Mouse (Mus musculus): ENCODE results near the gene Immp2l. TPM values are rescaled to one million over a fixed set of nuclear protein-coding genes. Genes with fewer than 3 reads are reported as not detected.

Immp2l gene
- polyA plus RNA-seq, 1 experiment from 2014 or later: 8.1 TPM

DNA sequence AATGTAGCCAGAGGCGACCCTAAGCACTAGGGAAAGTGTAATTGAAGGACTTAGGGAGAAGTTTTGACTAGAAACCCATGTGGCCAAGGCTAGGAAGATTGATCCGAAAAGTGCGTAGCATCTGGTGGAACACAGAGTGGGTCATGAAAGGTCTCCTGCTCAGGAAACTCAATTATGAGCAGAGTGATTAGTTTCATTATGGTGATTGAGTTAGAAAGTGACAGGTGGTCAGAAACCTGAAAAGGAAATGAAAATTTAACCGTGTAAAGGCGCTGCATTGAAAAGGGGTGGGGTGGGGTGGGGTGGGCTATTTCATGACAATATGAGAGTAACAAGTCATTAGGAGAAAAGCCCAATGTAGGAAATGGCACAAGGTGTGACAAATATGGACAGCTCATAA is 15.9 kb downstream of the Immp2l start:
- Histone ChIP-seq H3K27ac (replicated peaks; ENCODE audit: low read depth, low read length) (no peak overlapping the region), H3K4me1 (ENCODE audit: control insufficient read depth, insufficient read depth, low read length) (no peaks in the 10 kb centered on the region), H3K4me3 (ENCODE audit: low read depth, low read length) (no peak overlapping the region), H3K4me2 (ENCODE audit: low read depth, severe bottlenecking) (no peak overlapping the region), H3K36me3 (ENCODE audit: control insufficient read depth, insufficient read depth, low read length) (no peaks in the 10 kb centered on the region), H3K27me3 (ENCODE audit: control insufficient read depth, insufficient read depth, low read length) (no peaks in the 10 kb centered on the region), H3K9ac (ENCODE audit: low read length) (no peak overlapping the region), H3K9me3 (ENCODE audit: control insufficient read depth, low read length) (no peaks in the 10 kb centered on the region)
- WGBS: 57% methylated on average over 5 of the region's 5 CpGs
- ATAC-seq (ENCODE audit: insufficient number of reproducible peaks, low FRiP score, low TSS enrichment, low read depth): no peak
- no peak for DNase-seq (ENCODE audit: low spot score)

DNA sequence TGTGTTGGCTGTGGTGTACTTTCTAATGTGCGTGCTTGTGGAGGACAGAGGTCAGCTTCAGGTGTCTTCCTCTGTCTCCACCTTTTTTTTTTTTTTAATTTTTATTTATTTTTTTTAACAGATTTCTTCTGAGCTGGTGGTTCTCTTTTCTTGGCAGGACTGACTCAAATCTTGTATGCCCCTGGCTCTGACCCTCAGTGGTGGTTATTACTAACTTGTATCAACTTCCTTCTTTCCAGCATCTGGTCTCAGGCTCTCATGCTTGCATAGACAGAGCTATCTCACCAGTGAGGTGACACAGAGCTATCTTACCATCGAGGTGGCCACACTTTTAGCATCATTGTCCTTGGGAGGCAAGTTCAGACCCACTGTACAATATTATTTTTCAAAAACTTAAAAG is 17.8 kb downstream of the Immp2l start:
- ATAC-seq (ENCODE audit: insufficient number of reproducible peaks, low FRiP score, low TSS enrichment, low read depth) (no peak), DNase-seq (ENCODE audit: low spot score) (no peak)
- Histone ChIP-seq H3K4me3 (ENCODE audit: low read depth, low read length) (no peak overlapping the region), H3K9me3 (ENCODE audit: control insufficient read depth, low read length) (no peaks in the 10 kb centered on the region), H3K27me3 (ENCODE audit: control insufficient read depth, insufficient read depth, low read length) (no peaks in the 10 kb centered on the region), H3K4me1 (ENCODE audit: control insufficient read depth, insufficient read depth, low read length) (no peaks in the 10 kb centered on the region), H3K36me3 (ENCODE audit: control insufficient read depth, insufficient read depth, low read length) (no peaks in the 10 kb centered on the region), H3K27ac (replicated peaks; ENCODE audit: low read depth, low read length) (no peak overlapping the region), H3K4me2 (ENCODE audit: low read depth, severe bottlenecking) (no peak overlapping the region), H3K9ac (ENCODE audit: low read length) (no peak overlapping the region)
- WGBS: 96% methylated on average over 2 of the region's 2 CpGs

DNA sequence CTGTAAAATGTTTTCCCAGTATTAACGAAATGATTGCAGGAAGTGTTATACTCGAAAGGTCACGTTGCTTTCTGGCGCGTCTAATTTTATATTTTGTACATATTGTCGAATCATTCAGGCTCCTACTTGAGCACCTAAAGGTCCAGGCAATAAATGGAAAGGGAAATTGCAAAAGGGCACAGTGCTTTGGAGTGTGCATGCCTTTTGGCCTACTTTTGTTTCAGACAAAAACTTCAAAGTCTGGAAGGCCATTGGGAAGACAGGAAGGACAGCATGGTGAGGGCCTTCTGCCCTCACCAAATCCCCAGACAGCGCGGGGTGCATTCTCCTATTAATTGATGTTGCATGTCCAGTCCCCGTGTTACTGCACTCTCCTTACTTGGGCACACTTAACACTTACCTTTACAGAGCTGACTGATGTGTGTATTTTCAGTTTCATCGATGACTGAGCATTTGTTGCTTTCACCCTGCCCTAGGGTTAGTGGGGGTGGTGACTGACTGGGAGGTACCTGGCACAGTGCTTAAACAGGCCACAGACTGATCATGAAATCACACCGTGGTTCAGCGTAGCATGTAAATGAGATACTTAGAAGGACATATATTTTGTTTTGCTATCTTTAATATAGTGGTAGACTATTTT is 20.7 kb downstream of the Immp2l start:
- WGBS: 87% methylated on average over 12 of the region's 12 CpGs

DNA sequence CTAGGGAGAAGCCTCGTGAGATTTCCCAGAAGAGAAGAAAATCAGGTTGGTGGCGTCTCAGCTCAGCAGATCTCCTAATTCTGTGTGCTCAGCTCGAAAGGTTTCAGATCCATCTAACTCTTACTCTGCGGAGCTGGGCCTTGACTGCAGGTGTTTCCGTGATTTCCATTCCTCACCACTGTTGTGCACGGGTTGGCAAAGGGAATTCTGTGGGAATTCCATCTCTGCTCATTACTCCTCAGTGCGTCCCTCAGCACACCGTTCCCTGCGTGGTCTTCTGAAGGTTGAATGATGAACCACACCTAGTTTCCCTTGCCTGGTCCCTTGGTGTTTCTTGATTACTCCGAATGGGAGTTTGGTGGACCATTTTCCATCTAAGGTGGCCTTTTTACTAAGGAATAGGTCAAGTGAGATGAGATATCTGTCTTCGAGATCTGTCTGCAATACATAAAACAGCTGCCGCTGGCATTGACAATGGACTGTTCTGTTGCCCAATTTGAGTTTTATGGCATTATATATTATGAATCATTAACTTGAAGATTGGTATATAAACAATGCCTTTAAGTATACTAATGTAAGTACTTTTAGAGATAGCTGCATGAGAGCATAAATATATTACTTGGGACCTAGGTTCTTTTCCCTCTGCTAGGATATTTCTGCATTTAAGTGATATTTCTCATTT is 23.3 kb downstream of the Immp2l start:
- ATAC-seq (ENCODE audit: insufficient number of reproducible peaks, low FRiP score, low TSS enrichment, low read depth) (no peak), DNase-seq (ENCODE audit: low spot score) (no peak)
- Histone ChIP-seq H3K4me1 (ENCODE audit: control insufficient read depth, insufficient read depth, low read length) (no peaks in the 10 kb centered on the region), H3K27ac (replicated peaks; ENCODE audit: low read depth, low read length) (no peak overlapping the region), H3K9ac (ENCODE audit: low read length) (no peak overlapping the region), H3K9me3 (ENCODE audit: control insufficient read depth, low read length) (no peaks in the 10 kb centered on the region), H3K4me3 (ENCODE audit: low read depth, low read length) (no peak overlapping the region), H3K27me3 (ENCODE audit: control insufficient read depth, insufficient read depth, low read length) (no peaks in the 10 kb centered on the region), H3K36me3 (ENCODE audit: control insufficient read depth, insufficient read depth, low read length) (no peaks in the 10 kb centered on the region), H3K4me2 (ENCODE audit: low read depth, severe bottlenecking) (no peak overlapping the region)
- WGBS: 88% methylated on average over 12 of the region's 12 CpGs

More for the DNA sequence above, 20.7 kb downstream of the Immp2l start:
- Histone ChIP-seq H3K36me3 (ENCODE audit: control insufficient read depth, insufficient read depth, low read length) (no peaks in the 10 kb centered on the region), H3K27ac (replicated peaks; ENCODE audit: low read depth, low read length) (no peak overlapping the region), H3K27me3 (ENCODE audit: control insufficient read depth, insufficient read depth, low read length) (no peaks in the 10 kb centered on the region), H3K9ac (ENCODE audit: low read length) (no peak overlapping the region), H3K4me1 (ENCODE audit: control insufficient read depth, insufficient read depth, low read length) (no peaks in the 10 kb centered on the region), H3K4me3 (ENCODE audit: low read depth, low read length) (no peak overlapping the region), H3K4me2 (ENCODE audit: low read depth, severe bottlenecking) (no peak overlapping the region), H3K9me3 (ENCODE audit: control insufficient read depth, low read length) (no peaks in the 10 kb centered on the region)
- DNase-seq (ENCODE audit: low spot score) (no peak), ATAC-seq (ENCODE audit: insufficient number of reproducible peaks, low FRiP score, low TSS enrichment, low read depth) (no peak)

DNA sequence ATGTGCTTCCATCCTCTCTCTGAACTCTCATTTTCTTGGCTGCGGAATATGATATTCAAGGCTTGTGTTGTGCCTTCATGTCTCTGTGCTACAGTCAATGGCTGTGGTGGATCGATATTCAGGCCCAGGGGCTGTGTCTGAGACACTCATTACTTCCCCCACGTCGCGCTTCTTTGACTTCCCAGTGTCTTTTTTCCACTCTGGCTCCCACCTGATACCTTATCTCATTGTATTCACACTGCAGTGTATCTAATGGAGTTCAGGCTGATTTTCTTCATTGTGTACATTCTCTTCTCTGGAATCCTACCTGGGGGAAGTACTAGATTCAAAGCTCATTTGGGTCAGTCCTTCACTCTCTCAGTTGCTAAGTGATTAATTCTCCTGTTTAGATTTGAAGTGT is 27.1 kb downstream of the Immp2l start:
- DNase-seq (ENCODE audit: low spot score) (no peak), ATAC-seq (ENCODE audit: insufficient number of reproducible peaks, low FRiP score, low TSS enrichment, low read depth) (no peak)
- Histone ChIP-seq H3K9me3 (ENCODE audit: control insufficient read depth, low read length) (no peaks in the 10 kb centered on the region), H3K4me3 (ENCODE audit: low read depth, low read length) (no peak overlapping the region), H3K27ac (replicated peaks; ENCODE audit: low read depth, low read length) (no peak overlapping the region), H3K36me3 (ENCODE audit: control insufficient read depth, insufficient read depth, low read length) (no peaks in the 10 kb centered on the region), H3K9ac (ENCODE audit: low read length) (no peak overlapping the region), H3K27me3 (ENCODE audit: control insufficient read depth, insufficient read depth, low read length) (no peaks in the 10 kb centered on the region), H3K4me2 (ENCODE audit: low read depth, severe bottlenecking) (no peak overlapping the region), H3K4me1 (ENCODE audit: control insufficient read depth, insufficient read depth, low read length) (no peaks in the 10 kb centered on the region)
- 91% methylated on average over 5 of the region's 5 CpGs for WGBS

DNA sequence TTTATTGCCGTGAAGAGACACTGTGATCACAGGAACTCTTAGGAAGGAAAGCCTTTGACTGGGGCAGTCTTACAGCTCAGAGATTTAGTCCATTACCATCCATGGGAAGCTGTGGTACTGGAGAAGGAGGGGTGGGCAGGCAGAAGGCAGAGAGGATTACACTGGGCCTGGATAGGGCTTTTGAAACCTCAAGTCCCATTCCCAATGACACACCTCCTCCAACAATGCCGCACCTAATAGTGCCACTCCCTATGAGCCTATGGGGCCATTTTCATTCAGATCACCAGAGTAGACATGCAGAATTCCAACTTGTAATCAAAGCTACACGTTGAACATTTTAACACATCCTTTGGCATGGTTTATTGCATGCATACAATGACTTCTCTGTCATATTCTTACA is 29.0 kb downstream of the Immp2l start:
- H3K27ac ChIP-seq (replicated peaks; ENCODE audit: low read depth, low read length): no peak overlapping the region
- 82% methylated on average over 3 of the region's 3 CpGs for WGBS

DNA sequence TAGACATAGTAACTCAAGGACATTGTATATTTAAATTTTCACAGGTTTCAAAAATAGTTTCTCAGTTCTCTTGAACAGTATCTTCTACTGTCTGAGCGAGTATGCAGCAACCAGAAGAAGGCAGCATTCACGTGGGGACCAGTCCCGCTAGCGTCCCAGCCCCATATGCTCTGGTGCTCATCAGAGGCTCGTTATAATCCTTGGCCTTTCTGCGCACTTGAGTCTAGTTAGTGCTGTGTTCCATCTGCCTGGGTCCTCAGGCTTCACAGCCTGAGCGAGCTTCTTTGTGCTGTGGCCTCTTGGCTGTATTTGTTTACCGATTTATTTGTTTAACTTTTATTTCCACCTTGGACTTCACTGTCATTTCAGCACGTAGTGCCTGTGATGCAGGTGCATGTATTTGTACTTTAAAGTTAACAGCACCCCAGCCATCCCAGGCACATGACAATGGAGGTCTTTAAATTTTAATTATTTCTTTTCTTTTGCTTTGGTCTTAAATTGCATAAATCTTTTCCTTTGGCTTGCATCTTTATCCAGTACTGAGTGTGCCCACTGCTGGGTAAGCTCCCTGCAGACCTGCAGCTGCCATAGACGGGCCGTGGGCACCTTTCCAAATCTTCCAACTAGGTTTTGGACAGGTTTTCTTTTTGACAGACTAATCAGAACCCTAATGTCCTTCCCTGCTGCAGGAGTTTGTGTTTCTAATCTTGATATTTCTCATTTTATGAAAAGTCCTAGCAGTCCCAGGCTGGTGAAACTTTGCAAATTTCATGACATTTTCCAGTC is 30.3 kb downstream of the Immp2l start:
- H3K27ac ChIP-seq (replicated peaks; ENCODE audit: low read depth, low read length): no peak overlapping the region
- no peak overlapping the region for H3K4me2 ChIP-seq (ENCODE audit: low read depth, severe bottlenecking)
- no peaks in the 10 kb centered on the region for H3K9me3 ChIP-seq (ENCODE audit: control insufficient read depth, low read length)
- H3K4me1 ChIP-seq (ENCODE audit: control insufficient read depth, insufficient read depth, low read length): no peaks in the 10 kb centered on the region
- DNase-seq (ENCODE audit: low spot score) (no peak), ATAC-seq (ENCODE audit: insufficient number of reproducible peaks, low FRiP score, low TSS enrichment, low read depth) (no peak)
- H3K9ac ChIP-seq (ENCODE audit: low read length): no peak overlapping the region
- WGBS: 82% methylated on average over 11 of the region's 11 CpGs
- no peaks in the 10 kb centered on the region for H3K36me3 ChIP-seq (ENCODE audit: control insufficient read depth, insufficient read depth, low read length)
- H3K4me3 ChIP-seq (ENCODE audit: low read depth, low read length): no peak overlapping the region
- H3K27me3 ChIP-seq (ENCODE audit: control insufficient read depth, insufficient read depth, low read length): no peaks in the 10 kb centered on the region

More for the DNA sequence above, 29.0 kb downstream of the Immp2l start:
- H3K9ac ChIP-seq (ENCODE audit: low read length): no peak overlapping the region
- no peak for DNase-seq (ENCODE audit: low spot score)
- H3K4me3 ChIP-seq (ENCODE audit: low read depth, low read length): no peak overlapping the region
- no peak overlapping the region for H3K4me2 ChIP-seq (ENCODE audit: low read depth, severe bottlenecking)
- H3K27me3 ChIP-seq (ENCODE audit: control insufficient read depth, insufficient read depth, low read length): no peaks in the 10 kb centered on the region
- no peaks in the 10 kb centered on the region for H3K9me3 ChIP-seq (ENCODE audit: control insufficient read depth, low read length)
- no peak for ATAC-seq (ENCODE audit: insufficient number of reproducible peaks, low FRiP score, low TSS enrichment, low read depth)
- no peaks in the 10 kb centered on the region for H3K36me3 ChIP-seq (ENCODE audit: control insufficient read depth, insufficient read depth, low read length)
- no peaks in the 10 kb centered on the region for H3K4me1 ChIP-seq (ENCODE audit: control insufficient read depth, insufficient read depth, low read length)

DNA sequence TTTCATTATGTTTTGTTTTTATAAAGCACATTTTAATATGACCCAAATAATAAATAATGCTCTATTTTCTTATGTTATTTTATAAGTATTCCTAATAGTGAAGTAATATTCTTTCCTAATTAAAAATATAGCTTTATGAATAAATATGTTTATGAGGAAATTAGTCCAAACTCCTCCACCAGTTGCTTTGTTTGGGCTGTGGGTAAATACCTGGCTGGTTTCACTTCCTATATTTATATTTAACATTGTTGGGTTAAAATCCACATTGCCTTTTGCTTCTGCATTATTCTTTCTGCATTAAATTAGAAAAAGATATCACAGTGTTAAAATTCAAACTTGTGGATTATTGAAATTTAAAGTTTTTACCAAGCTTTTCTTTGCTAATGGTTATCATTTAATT is 32.1 kb downstream of the Immp2l start:
- H3K9ac ChIP-seq (ENCODE audit: low read length): no peak overlapping the region
- no peaks in the 10 kb centered on the region for H3K9me3 ChIP-seq (ENCODE audit: control insufficient read depth, low read length)
- no peaks in the 10 kb centered on the region for H3K27me3 ChIP-seq (ENCODE audit: control insufficient read depth, insufficient read depth, low read length)
- DNase-seq (ENCODE audit: low spot score): no peak
- H3K36me3 ChIP-seq (ENCODE audit: control insufficient read depth, insufficient read depth, low read length): no peaks in the 10 kb centered on the region
- H3K4me3 ChIP-seq (ENCODE audit: low read depth, low read length): no peak overlapping the region
- H3K4me2 ChIP-seq (ENCODE audit: low read depth, severe bottlenecking): no peak overlapping the region
- no peak overlapping the region for H3K27ac ChIP-seq (replicated peaks; ENCODE audit: low read depth, low read length)
- ATAC-seq (ENCODE audit: insufficient number of reproducible peaks, low FRiP score, low TSS enrichment, low read depth): no peak
- H3K4me1 ChIP-seq (ENCODE audit: control insufficient read depth, insufficient read depth, low read length): no peaks in the 10 kb centered on the region

Measured in limb, embryonic 11.5 days (tissue).